Mouse (Mus musculus) liver, postnatal 0 days (tissue): ENCODE data around the gene Sik1.

ENCODE experiments used
- CTCF ChIP-seq: sonication (generic); IDR thresholded peaks from 2 replicates; pipeline ENCODE4 v1.5.1; 2016; ENCODE audit warnings: antibody characterized with exemption, low read depth
- EP300 ChIP-seq: IDR thresholded peaks from 2 replicates; pipeline ENCODE4 v1.6.1; 2016; ENCODE audit warnings: antibody characterized with exemption, low read depth, mild to moderate bottlenecking

GRCm38 (mm10) chr17:31806496-31806895 is 49.1 kb downstream of the Sik1 start:
- TF ChIP-seq EP300 (no peak), CTCF (no peak)
